Mouse (Mus musculus) telencephalon, adult 2 months (tissue): ENCODE measurements around the gene Fam57a.
"Not testable (repeated sequence)": the region's sequence is repeated elsewhere in the genome, so short reads cannot be mapped to it uniquely, and the experiment has no call there.

Source experiments
- DNase-seq: peaks from one replicate; pipeline ENCODE4 v3.0.0-alpha.2; 2011; ENCODE audit warnings: low read depth, low spot score

Gene Fam57a

GRCm38 (mm10) chr11:76180146-76180540 is 672 bp downstream of the Fam57a start:
- DNase-seq, result no peak

GRCm38 (mm10) chr11:76183745-76184144 is 4.3 kb downstream of the Fam57a start:
- DNase-seq, result no peak

GRCm38 (mm10) chr11:76186908-76187307 is 7.4 kb downstream of the Fam57a start:
- DNase-seq, result no peak

- no peak for DNase-seq
These were observed 17.0 kb downstream of the Fam57a start for GRCm38 (mm10) chr11:76196275-76196976.

- no peak for DNase-seq
These were observed 17.6 kb downstream of the Fam57a start for GRCm38 (mm10) chr11:76196977-76197469.

GRCm38 (mm10) chr11:76201761-76202674 is 22.5 kb downstream of the Fam57a start:
- no peak for DNase-seq

GRCm38 (mm10) chr11:76206793-76207192 is 27.3 kb downstream of the Fam57a start:
- DNase-seq, result no peak

GRCm38 (mm10) chr11:76210228-76210985 is 30.9 kb downstream of the Fam57a start:
- DNase-seq, result no peak

- DNase-seq, result not testable (repeated sequence)
These were observed 32.1 kb downstream of the Fam57a start for GRCm38 (mm10) chr11:76211595-76211994.

GRCm38 (mm10) chr11:76213841-76214240 is 34.4 kb downstream of the Fam57a start:
- no peak for DNase-seq

GRCm38 (mm10) chr11:76215011-76215410 is 35.5 kb downstream of the Fam57a start:
- no peak for DNase-seq

GRCm38 (mm10) chr11:76216049-76216540 is 36.6 kb downstream of the Fam57a start:
- no peak for DNase-seq

- DNase-seq, result no peak
These were observed 37.4 kb downstream of the Fam57a start for GRCm38 (mm10) chr11:76216681-76217389.

GRCm38 (mm10) chr11:76217390-76217800 is 37.9 kb downstream of the Fam57a start, which contains the start of the genes Dbil5 and Gemin4:
Gene Dbil5, plus strand, starts transcription at chr11:76217608.
Gene Gemin4, minus strand, starts transcription at chr11:76217664.
- DNase-seq, result peak; percentile 96

- no peak for DNase-seq
These were observed 45.2 kb downstream of the Fam57a start for GRCm38 (mm10) chr11:76224631-76225030.

- no peak for DNase-seq
These were observed 45.6 kb downstream of the Fam57a start for GRCm38 (mm10) chr11:76225051-76225450.

- no peak for DNase-seq
These were observed 56.7 kb downstream of the Fam57a start for GRCm38 (mm10) chr11:76236136-76236535.

- DNase-seq, result no peak
These were observed 60.3 kb downstream of the Fam57a start for GRCm38 (mm10) chr11:76239750-76240149.

GRCm38 (mm10) chr11:76242901-76243810 is 63.7 kb downstream of the Fam57a start, which contains the start of the genes Mrm3 and Glod4:
Gene Mrm3, plus strand, starts transcription at chr11:76243715.
Gene Glod4, minus strand, starts transcription at chr11:76243725.
- peak; percentile 73 for DNase-seq
